Mouse (Mus musculus) kidney, embryonic 16.5 days (tissue): ENCODE measurements around the gene Hif1an. TPM values are rescaled to one million over a fixed set of nuclear protein-coding genes. Genes with fewer than 3 reads are reported as not detected.

Experiments used
- ATAC-seq: fragments of 200-750 bp; cut with Nextera tagmentation; 2 replicates; pipeline ENCODE4 v1.8.0; 2017; ENCODE audit warnings: moderate TSS enrichment; ENCODE audit not compliant: low FRiP score, low TSS enrichment
- H3K27ac ChIP-seq: fragments of 300-500 bp; sonication (generic); 2 replicates; pipeline ENCODE4 v1.5.1; 2014; ENCODE audit warnings: low read length
- H3K27me3 ChIP-seq: fragments of 300-500 bp; sonication (generic); 2 replicates; pipeline ENCODE4 v1.6.1; 2014; ENCODE audit warnings: low read length, control low read depth, mixed read lengths; ENCODE audit not compliant: insufficient read depth
- H3K36me3 ChIP-seq: fragments of 300-500 bp; sonication (generic); 2 replicates; pipeline ENCODE4 v1.6.1; 2014; ENCODE audit warnings: low read length, control low read depth, mixed read lengths; ENCODE audit not compliant: insufficient read depth
- H3K4me1 ChIP-seq: fragments of 300-500 bp; sonication (generic); 2 replicates; pipeline ENCODE4 v1.6.1; 2014; ENCODE audit warnings: low read length, control low read depth, mixed read lengths; ENCODE audit not compliant: insufficient read depth
- H3K4me2 ChIP-seq: fragments of 300-500 bp; sonication (generic); replicated peaks from 2 replicates; pipeline ENCODE4 v1.6.1; 2014; ENCODE audit warnings: low read depth, low read length
- H3K4me3 ChIP-seq: fragments of 300-500 bp; sonication (generic); 2 replicates; pipeline ENCODE4 v1.5.1; 2014; ENCODE audit warnings: mild to moderate bottlenecking, low read length
- H3K9ac ChIP-seq: fragments of 300-500 bp; sonication (generic); replicated peaks from 2 replicates; pipeline ENCODE4 v1.6.1; 2014; ENCODE audit warnings: low read length
- H3K9me3 ChIP-seq: fragments of 300-500 bp; sonication (generic); 2 replicates; pipeline ENCODE4 v1.6.1; 2016; ENCODE audit warnings: low read length, control low read depth
- WGBS: fragments of 180-500 bp; shearing (Covaris S2); extraction: QIAGEN DNeasy Blood & Tissue Kit; methylation state at CpG from one replicate; pipeline ENCODE4 v1.1.7; 2014; 5-methylcytosine and 5-hydroxymethylcytosine counted together
- polyA plus RNA-seq: library from polyadenylated mRNA; unstranded; fragments of >200 nt; fragmentation: Nextera tagmentation; extraction: Ambion mirVana; gene quantifications from 2 replicates; pipeline ENCODE4 v1.2.1, GENCODE M21; 2015

Hif1an gene
- polyA plus RNA-seq, 1 experiment from 2014 or later: 32.8 TPM

DNA sequence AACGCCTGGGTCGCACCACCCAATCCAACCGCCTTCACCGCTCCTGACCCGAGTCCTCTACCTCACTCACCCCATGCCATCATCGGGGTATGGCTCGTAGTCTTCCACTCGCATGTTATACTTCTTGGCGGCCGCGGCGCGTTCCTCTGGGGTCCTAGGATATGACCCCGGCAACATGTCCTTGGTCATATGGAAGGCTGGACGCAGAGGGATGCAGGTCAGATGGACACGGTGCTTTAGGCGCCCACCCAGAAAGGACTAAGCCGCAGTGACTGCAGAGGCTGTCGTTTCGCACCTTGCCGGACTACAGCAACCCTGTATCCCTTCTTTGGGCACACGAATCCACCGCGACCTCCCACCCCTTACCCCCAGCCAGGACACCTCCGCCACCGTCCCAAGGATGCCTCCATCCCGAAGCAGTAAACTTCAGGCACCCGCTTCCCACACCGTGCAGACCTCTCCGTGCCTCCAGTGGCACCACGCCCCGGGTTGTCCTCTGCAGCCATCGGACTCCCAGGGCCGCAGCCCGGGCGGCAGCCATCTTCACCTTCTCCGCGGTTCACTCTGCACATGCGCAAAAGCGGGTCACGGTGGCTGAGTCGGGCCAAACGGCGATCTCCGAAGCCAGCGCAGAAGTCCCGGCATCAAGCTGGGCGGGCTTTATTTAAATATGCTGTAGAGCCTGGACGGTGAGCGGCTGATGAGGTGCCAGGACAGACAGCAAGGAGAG is 7.6 kb upstream of the Hif1an start, which contains the start of gene Ndufb8:
Ndufb8 (minus strand) TSS at position 580 of the 730 bp plus-strand sequence.
- Histone ChIP-seq H3K4me1 (peaks cover 17% of the 10 kb centered on the region), H3K4me3 (peak within 1 kb of the TSS; percentile 79), H3K9ac (peak within 1 kb of the TSS; percentile 97), H3K36me3 (peaks cover 30% of the 10 kb centered on the region), H3K27me3 (no peaks in the 10 kb centered on the region; the same call in 1 of the 2 replicates), H3K27ac (peak within 1 kb of the TSS; percentile 86), H3K9me3 (no peaks in the 10 kb centered on the region), H3K4me2 (peak within 1 kb of the TSS; percentile 95)
- WGBS: under 1% methylated on average over 50 of the region's 50 CpGs
- ATAC-seq: peak; percentile 80

GRCm38 (mm10) chr19:44564006-44564405 is 1.4 kb downstream of the Hif1an start:
- 92% methylated on average over 14 of the region's 14 CpGs for WGBS
- ATAC-seq: no peak
- H3K9me3 ChIP-seq: no peaks in the 10 kb centered on the region
- peaks cover 38% of the 10 kb centered on the region for H3K36me3 ChIP-seq
- no peaks in the 10 kb centered on the region for H3K27me3 ChIP-seq
- peaks cover 12% of the 10 kb centered on the region for H3K4me1 ChIP-seq
- H3K4me3 ChIP-seq: no peak overlapping the region; the same call in 1 of the 2 replicates
- peak overlapping the region; percentile 90 for H3K4me2 ChIP-seq
- no peak overlapping the region for H3K9ac ChIP-seq
- H3K27ac ChIP-seq: no peak overlapping the region

- H3K4me3 ChIP-seq: no peak overlapping the region
- peaks cover 12% of the 10 kb centered on the region for H3K4me1 ChIP-seq
- no peak for ATAC-seq
- no peaks in the 10 kb centered on the region for H3K9me3 ChIP-seq
- H3K9ac ChIP-seq: no peak overlapping the region
- H3K27me3 ChIP-seq: no peaks in the 10 kb centered on the region
- H3K36me3 ChIP-seq: peaks cover 75% of the 10 kb centered on the region
- WGBS: 84% methylated on average over 3 of the region's 3 CpGs
- H3K4me2 ChIP-seq: no peak overlapping the region
- H3K27ac ChIP-seq: no peak overlapping the region
Observed at GRCm38 (mm10) chr19:44567763-44568162, 5.1 kb downstream of the Hif1an start.

GRCm38 (mm10) chr19:44576275-44576674 is 13.6 kb downstream of the Hif1an start:
- 66% methylated on average over 7 of the region's 7 CpGs for WGBS
- Histone ChIP-seq H3K36me3 (peaks cover 35% of the 10 kb centered on the region), H3K4me3 (no peak overlapping the region), H3K27me3 (no peaks in the 10 kb centered on the region), H3K4me1 (peaks cover 1% of the 10 kb centered on the region), H3K9ac (no peak overlapping the region), H3K9me3 (no peaks in the 10 kb centered on the region), H3K4me2 (no peak overlapping the region), H3K27ac (no peak overlapping the region)
- ATAC-seq: no peak

- Histone ChIP-seq H3K27me3 (no peaks in the 10 kb centered on the region), H3K9ac (no peak overlapping the region), H3K9me3 (no peaks in the 10 kb centered on the region), H3K4me3 (no peak overlapping the region), H3K4me2 (no peak overlapping the region), H3K4me1 (peaks cover 12% of the 10 kb centered on the region), H3K36me3 (peaks cover 18% of the 10 kb centered on the region), H3K27ac (no peak overlapping the region)
- WGBS: 74% methylated on average over 1 of the region's 1 CpGs
- no peak for ATAC-seq
Observed at GRCm38 (mm10) chr19:44578038-44578437, 15.4 kb downstream of the Hif1an start.

DNA sequence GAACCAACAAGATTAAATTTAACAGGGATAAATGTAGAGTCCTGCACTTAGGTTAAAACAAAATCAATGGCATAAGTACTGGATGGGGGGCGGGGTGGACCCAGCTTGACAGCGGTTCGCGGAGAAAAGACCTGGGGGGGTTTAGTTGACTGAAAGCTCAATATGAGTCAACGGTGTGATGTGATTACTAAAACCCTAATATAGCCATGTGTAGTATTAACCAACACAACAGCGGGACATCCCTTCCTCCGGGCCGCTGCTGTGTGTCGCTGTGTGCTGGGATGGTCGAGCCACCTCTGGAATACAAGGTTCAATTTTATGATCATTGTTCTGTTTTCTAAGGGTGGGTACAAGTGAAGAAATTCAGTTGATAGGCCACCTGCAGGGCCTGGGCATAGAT is 19.5 kb downstream of the Hif1an start:
- no peak overlapping the region for H3K27ac ChIP-seq
- H3K4me2 ChIP-seq: no peak overlapping the region
- 0 out of 2 replicates have a peak, but pooled peaks cover 7% of the 10 kb centered on the region for H3K27me3 ChIP-seq
- H3K4me1 ChIP-seq: peaks cover 20% of the 10 kb centered on the region
- H3K4me3 ChIP-seq: no peak overlapping the region
- ATAC-seq: 0 out of 2 replicates have a peak, but pooled peaks have one; percentile 4
- no peaks in the 10 kb centered on the region for H3K9me3 ChIP-seq
- no peaks in the 10 kb centered on the region for H3K36me3 ChIP-seq
- WGBS: 84% methylated on average over 10 of the region's 10 CpGs
- H3K9ac ChIP-seq: no peak overlapping the region

- Histone ChIP-seq H3K4me3 (no peak overlapping the region), H3K9me3 (no peaks in the 10 kb centered on the region), H3K4me1 (peaks cover 20% of the 10 kb centered on the region), H3K27me3 (0 out of 2 replicates have a peak, but pooled peaks cover 7% of the 10 kb centered on the region), H3K9ac (no peak overlapping the region), H3K4me2 (no peak overlapping the region), H3K27ac (no peak overlapping the region), H3K36me3 (no peaks in the 10 kb centered on the region)
- 30% methylated on average over 9 of the region's 9 CpGs for WGBS
- ATAC-seq: peak; percentile 87
Observed at GRCm38 (mm10) chr19:44582638-44583309, 20.1 kb downstream of the Hif1an start.

DNA sequence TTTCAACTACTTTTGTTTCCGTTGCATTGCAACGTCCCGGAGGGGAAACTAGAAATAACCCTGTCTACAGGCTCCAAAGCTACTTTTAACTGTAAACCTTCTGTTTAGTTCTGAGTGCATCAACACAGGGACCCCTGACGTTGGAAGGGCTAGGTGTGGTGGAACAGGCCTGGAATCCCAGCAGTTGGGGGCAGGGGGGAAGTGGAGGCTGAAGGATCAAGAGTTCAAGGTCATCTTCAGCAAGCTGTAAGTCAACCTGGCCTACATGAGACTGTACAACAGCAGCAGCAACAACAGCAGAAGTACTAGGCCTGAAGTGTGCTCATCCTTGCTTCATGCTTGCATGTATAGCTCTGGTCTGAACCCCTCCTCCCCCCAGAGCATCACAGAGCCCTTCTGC is 25.4 kb downstream of the Hif1an start:
- 44% methylated on average over 4 of the region's 4 CpGs for WGBS
- H3K27me3 ChIP-seq: 0 out of 2 replicates have a peak, but pooled peaks cover 7% of the 10 kb centered on the region
- peaks cover 21% of the 10 kb centered on the region for H3K4me1 ChIP-seq
- no peaks in the 10 kb centered on the region for H3K9me3 ChIP-seq
- H3K4me3 ChIP-seq: no peak overlapping the region
- no peak overlapping the region for H3K27ac ChIP-seq
- no peaks in the 10 kb centered on the region for H3K36me3 ChIP-seq
- H3K9ac ChIP-seq: no peak overlapping the region
- ATAC-seq: no peak
- H3K4me2 ChIP-seq: no peak overlapping the region

GRCm38 (mm10) chr19:44589591-44590223 is 27.1 kb downstream of the Hif1an start:
- Histone ChIP-seq H3K4me3 (no peak overlapping the region), H3K9ac (no peak overlapping the region), H3K4me2 (no peak overlapping the region), H3K27me3 (0 out of 2 replicates have a peak, but pooled peaks cover 7% of the 10 kb centered on the region), H3K4me1 (peaks cover 18% of the 10 kb centered on the region), H3K27ac (no peak overlapping the region), H3K9me3 (no peaks in the 10 kb centered on the region), H3K36me3 (no peaks in the 10 kb centered on the region)
- ATAC-seq: peak; percentile 58; the same call in 1 of the 2 replicates
- WGBS: 36% methylated on average over 7 of the region's 7 CpGs
